Mouse (Mus musculus) cerebral cortex, adult 2 months (tissue): Measurements from ENCODE around the gene Uts2r.

Source experiments
- WGBS: fragments of 180-500 bp; shearing (Covaris S2); methylation state at CpG from one replicate; pipeline ENCODE4 v1.1.7; 2018; 5-methylcytosine and 5-hydroxymethylcytosine counted together

Uts2r gene

GRCm38 (mm10) chr11:121160636-121161346 lies 720 bp downstream of the Uts2r start:
- WGBS, result 94% methylated on average over 26 of the region's 26 CpGs

DNA sequence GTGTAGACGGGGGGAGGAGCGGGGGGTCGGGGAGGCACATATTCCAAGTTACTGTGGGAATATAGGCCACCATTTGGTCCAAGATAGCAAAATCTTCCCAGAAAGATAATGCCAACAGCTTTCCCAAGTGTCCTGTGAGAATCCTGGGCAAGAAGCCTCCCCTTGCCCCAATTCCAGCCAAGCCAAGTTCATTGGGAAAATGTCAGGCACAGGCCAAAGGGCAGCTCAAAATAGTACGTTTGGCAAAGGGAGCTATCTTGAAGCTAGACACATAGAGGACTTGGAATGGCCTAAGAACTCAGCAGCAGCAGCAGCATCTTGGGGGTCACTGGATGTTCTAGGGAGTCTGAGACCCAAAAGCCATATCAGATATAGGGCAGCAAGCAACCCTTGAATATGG lies 3.7 kb downstream of the Uts2r start:
- WGBS, result 85% methylated on average over 4 of the region's 4 CpGs

GRCm38 (mm10) chr11:121173203-121173602 lies 13.1 kb downstream of the Uts2r start:
- 62% methylated on average over 5 of the region's 5 CpGs for WGBS

DNA sequence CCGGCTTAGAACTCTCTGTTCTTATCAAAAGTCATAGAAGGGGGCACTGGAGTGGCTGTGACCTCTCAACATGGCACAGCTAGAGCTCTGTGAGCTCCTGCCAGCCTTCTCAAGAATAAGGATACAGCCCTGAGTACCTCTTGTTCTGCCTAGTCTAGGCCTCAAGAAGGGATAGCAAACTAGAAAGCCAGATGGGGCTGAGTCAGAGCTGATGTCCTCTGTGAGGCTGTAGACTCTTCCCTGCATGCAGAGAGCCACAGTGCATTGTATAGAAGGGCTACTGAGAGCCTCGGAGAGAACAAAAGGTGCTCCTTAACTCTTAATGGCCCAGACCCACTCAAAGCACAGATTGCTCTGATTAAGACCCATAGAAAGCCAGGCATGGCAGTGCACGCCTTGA lies 14.2 kb downstream of the Uts2r start:
- 65% methylated on average over 3 of the region's 3 CpGs for WGBS

- 69% methylated on average over 12 of the region's 12 CpGs for WGBS
Observed at GRCm38 (mm10) chr11:121176285-121177270, 16.5 kb downstream of the Uts2r start.

DNA sequence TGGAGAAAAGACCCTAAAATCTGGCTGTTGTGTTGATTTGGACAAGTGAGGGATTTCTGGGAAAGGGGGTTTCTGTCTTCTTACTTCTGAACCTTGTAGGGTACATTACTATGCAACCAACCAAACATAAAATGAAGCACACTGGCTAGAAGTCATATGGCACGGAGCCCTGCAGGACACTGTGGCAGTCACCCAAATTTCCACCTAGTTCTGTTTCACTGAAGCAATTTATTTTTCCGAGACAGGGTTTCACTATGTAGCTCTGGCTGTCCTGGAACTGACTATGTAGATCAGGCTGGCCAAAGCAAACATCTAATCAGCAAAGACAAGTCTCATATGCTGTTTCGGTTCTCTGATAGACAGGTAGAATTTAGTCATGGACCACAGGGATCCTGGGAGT lies 29.6 kb downstream of the Uts2r start:
- 82% methylated on average over 3 of the region's 3 CpGs for WGBS

DNA sequence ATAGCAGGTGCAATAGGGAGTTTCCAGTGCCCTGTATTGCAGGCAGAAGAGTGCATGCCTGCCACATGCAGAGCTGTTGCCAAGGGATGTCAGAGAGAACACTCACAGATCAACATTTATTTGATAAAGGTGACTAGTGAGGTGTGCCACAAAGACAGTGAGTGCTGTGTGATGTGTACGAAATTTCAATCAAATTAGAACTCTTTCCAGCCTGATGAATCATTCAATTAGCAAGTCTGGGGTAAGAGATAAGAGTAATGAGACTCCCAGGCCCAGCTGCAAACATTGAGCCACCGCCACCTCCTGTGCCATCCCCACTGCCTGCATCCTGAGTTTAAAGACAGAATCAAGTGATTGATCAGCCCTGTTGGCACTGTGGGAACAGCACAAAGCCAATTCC lies 32.7 kb downstream of the Uts2r start:
- WGBS, result 77% methylated on average over 2 of the region's 2 CpGs

DNA sequence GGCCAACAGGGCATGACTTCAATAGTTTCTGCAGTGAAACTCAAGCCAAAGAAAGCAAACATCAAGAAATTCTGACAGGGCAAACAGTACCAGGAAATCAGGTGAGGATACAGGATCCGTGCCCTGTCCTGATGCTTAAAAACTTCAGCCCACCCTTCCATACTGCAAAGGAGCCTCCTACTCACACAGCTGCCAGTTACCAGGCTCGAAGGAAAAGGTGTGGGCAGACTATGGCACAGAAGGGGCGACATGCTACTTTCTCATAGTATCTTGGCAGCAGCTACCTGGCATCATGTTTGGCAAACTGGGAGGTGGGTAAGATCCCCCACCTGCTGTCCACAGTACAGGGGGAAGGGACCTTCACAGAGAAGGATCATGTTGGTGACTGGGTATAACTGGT lies 33.3 kb downstream of the Uts2r start:
- 56% methylated on average over 3 of the region's 3 CpGs for WGBS

DNA sequence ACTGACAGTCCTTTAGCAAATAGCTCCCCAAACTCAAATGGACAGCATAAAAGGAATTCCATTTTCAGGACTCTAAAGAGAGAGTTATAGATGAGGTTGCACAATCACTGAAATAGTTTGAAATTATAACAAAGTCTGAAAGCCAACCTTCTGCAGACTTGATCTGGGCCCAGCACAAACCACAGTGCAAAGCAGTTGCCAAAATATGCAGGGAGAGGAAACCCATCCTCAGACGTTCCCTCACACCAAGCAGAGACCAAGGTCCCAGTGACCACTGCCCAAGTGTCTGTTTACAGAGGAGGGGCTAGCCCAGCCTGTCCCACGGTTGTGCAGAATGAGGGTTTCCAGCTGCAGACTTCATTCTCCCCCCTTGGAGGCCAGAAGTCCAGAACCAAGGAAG lies 38.6 kb downstream of the Uts2r start:
- WGBS, result 74% methylated on average over 2 of the region's 2 CpGs

- WGBS, result 84% methylated on average over 4 of the region's 4 CpGs
Observed at GRCm38 (mm10) chr11:121199851-121200250, 39.8 kb downstream of the Uts2r start.

- 94% methylated on average over 6 of the region's 6 CpGs for WGBS
Observed at GRCm38 (mm10) chr11:121200781-121201180, 40.7 kb downstream of the Uts2r start.

- 43% methylated on average over 11 of the region's 11 CpGs for WGBS
Observed at GRCm38 (mm10) chr11:121201436-121202198, 41.5 kb downstream of the Uts2r start.

DNA sequence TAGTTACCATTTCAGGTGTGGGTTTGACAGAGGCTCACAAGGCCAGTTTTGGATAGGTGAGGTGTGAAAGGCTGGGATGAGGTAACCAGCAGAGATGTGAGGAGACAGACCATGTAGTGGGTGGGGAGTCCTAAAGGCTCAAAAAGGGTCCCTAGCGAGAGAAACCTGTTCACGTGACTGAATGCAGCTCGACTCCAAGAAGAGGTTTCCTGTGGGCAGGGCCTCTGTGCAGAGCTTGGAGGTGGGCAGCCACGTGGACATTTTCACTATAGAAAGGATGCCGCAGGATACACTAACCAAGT lies 43.7 kb downstream of the Uts2r start:
- whole genome bisulfite sequencing, result under 1% methylated on average over 5 of the region's 5 CpGs

- under 1% methylated on average over 69 of the region's 70 CpGs for WGBS
Observed at GRCm38 (mm10) chr11:121204161-121205006, 44.3 kb downstream of the Uts2r start, which contains the start of the genes Hexdc and Ogfod3. Hexdc (plus strand) TSS chr11:121204433. Ogfod3 (minus strand) TSS chr11:121204711.
